Mouse (Mus musculus) T-helper 1 cell (primary cell): Measurements from ENCODE around the gene Usp5.

ENCODE experiments used
- in situ Hi-C: fragments of 300-600 bp; cut with MboI, MseI; formaldehyde crosslinking; loops from one replicate; pipeline ENCODE4 v1.15.1; 2025; ENCODE audit warnings: high pct_unique_total_duplicates

Gene Usp5

GRCm38 (mm10) chr6:124787722-124788121 is 41.6 kb downstream of the Usp5 start:
- in situ Hi-C loops, result no loop called here

- in situ Hi-C loops, result no loop called here
Measured at GRCm38 (mm10) chr6:124786756-124787420, 42.4 kb downstream of the Usp5 start.

- in situ Hi-C loops, result no loop called here
Measured at GRCm38 (mm10) chr6:124782436-124782835, 46.8 kb downstream of the Usp5 start.

- in situ Hi-C loops, result no loop called here
Measured at GRCm38 (mm10) chr6:124780917-124781316, 48.4 kb downstream of the Usp5 start.

GRCm38 (mm10) chr6:124779984-124780416 is 49.3 kb downstream of the Usp5 start:
- in situ Hi-C loops, result no loop called here

GRCm38 (mm10) chr6:124779222-124779983 is 49.9 kb downstream of the Usp5 start, which contains the start of gene Lrrc23:
TSS of gene Lrrc23 (minus strand) at chr6:124779727.
- in situ Hi-C loops, result no loop called here

- in situ Hi-C loops, result no loop called here
Measured at GRCm38 (mm10) chr6:124770511-124770910, 58.8 kb downstream of the Usp5 start.

- in situ Hi-C loops, result no loop called here
Measured at GRCm38 (mm10) chr6:124770013-124770412, 59.3 kb downstream of the Usp5 start.

GRCm38 (mm10) chr6:124769101-124769765 is 60.1 kb downstream of the Usp5 start, which contains the start of gene Eno2:
TSS of gene Eno2 (minus strand) at chr6:124769673.
- in situ Hi-C loops, result loop anchor here (10.0 kb wide), 1 partner anchor 264 kb away; no protein-coding TSS in a partner anchor

- in situ Hi-C loops, result loop anchor here (10.0 kb wide), 1 partner anchor 264 kb away; no protein-coding TSS in a partner anchor
Measured at GRCm38 (mm10) chr6:124768704-124769044, 60.6 kb downstream of the Usp5 start.

- in situ Hi-C loops, result loop anchor here (10.0 kb wide), 1 partner anchor 263 kb away; no protein-coding TSS in a partner anchor
Measured at GRCm38 (mm10) chr6:124767920-124768703, 61.2 kb downstream of the Usp5 start.

- in situ Hi-C loops, result loop anchor here (10.0 kb wide), 1 partner anchor 263 kb away; no protein-coding TSS in a partner anchor
Measured at GRCm38 (mm10) chr6:124767536-124767919, 61.8 kb downstream of the Usp5 start.

- in situ Hi-C loops, result loop anchor here (10.0 kb wide), 1 partner anchor 261 kb away; no protein-coding TSS in a partner anchor
Measured at GRCm38 (mm10) chr6:124765951-124766350, 63.3 kb downstream of the Usp5 start.
